Mouse (Mus musculus) urinary bladder, postnatal 25 days (tissue): ENCODE data around the gene E030025P04Rik.

Source experiments
- DNase-seq: peaks from one replicate; pipeline ENCODE4 v3.0.0; 2022; ENCODE audit warnings: low spot score

E030025P04Rik gene

DNA sequence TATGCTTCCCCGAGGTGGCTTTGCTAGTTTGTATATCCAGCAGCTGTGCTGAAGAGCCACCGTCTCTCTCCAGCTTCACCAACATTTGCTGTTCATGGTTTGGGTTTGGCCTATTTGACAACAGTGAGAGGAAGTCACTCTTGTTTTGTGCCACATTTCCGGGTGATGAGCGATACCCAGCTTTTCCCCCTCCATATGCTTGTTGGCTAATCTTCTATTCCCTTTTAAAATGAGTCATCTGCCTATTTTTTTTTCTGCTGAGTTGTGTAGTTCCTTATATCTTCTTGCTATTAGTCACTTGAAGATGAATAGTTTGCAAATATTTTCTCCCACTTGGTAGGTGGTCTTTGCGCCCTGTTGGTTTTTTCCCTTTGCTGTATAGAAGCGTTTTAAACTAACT, 43.9 kb downstream of the E030025P04Rik start:
- DNase-seq: no peak

DNA sequence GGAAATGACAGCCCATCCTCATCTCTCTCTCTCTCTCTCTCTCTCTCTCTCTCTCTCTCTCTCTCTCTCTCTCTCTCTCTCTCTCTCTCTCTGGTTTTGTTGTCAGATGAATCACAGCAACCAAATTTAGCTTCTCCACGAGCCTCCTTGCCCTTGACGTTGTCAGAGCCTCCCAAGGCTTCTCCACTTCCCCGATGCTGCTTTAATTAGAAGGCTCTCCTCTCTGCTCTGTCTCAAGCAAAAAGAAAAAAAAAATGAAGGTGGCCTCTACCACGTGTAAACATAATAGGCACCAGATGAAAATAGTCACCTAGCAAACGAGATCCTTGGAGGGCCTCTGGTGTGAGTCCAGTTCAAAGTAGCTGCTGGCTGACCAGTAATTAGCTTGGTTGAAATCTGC, 52.3 kb downstream of the E030025P04Rik start:
- DNase-seq: no peak
